Mouse (Mus musculus): ENCODE data around the gene Gal3st1.
"Not testable (repeated sequence)": the region's sequence is repeated elsewhere in the genome, so short reads cannot be mapped to it uniquely, and the experiment has no call there.

Gene Gal3st1

GRCm38 (mm10) chr11:3983863-3984745, 668 bp downstream of the Gal3st1 start:
- no peak for DNase-seq

- DNase-seq, result no peak
Measured at GRCm38 (mm10) chr11:3989748-3990147, 6.3 kb downstream of the Gal3st1 start.

DNA sequence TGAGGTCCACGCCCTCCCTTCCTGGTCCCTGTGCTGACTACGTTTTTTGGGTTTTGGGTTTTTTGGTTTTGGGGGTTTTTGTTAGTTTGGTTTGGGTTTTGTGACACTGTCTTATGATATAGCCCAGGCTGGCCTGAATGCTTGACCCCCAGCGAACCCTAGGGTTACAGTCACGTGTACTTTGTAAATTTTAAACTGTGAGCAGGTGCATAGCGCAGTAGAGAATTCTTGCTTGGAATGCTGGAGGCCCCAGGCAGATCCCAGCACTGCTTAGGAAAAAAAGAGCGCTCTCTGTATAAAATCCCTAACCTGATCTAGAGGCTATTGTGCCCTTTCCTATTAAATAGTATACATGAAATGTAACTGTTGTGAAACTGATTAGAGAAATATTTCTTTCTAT, 9.7 kb downstream of the Gal3st1 start:
- DNase-seq, result no peak

DNA sequence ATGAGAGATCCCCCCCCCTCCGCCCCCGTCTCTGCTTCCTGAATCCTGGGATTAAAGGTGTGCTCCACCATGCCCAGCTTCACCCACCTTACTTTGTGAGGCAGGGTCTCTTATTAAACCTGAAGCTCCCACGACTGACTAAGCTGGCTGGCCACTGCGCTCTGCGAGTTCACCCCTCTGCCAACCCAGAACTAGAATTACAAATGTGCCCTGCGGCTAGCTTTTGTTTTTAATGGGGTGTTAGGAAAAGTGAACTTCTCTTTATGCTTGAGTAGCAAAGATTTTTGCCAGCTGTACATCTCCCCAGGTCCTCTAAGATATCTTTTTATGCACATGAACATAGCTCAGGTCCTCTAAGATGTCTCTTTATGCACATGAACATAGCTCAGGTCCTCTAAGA, 10.5 kb downstream of the Gal3st1 start:
- no peak for DNase-seq

- DNase-seq, result no peak
Measured at GRCm38 (mm10) chr11:3995511-3995910, 12.1 kb downstream of the Gal3st1 start.

DNA sequence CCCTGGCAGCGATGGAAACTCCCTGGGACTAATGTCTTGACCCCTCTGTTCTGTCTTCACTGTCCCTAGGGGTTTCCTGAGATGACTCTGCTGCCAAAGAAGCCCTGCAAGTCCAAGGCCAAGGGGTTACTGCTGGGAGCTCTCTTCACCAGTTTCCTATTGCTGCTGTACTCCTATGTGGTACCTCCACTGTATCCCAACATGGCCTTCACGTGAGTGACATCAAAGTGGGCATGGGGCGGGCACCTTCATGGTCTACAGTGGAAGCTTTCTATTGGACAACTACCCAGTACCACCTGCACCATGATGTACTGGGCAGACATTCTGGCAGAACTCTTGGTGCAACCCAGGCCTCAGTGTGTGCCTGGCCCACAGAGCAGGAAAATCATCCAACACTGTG, 13.4 kb downstream of the Gal3st1 start:
- no peak for DNase-seq

GRCm38 (mm10) chr11:3997978-3998720, 14.7 kb downstream of the Gal3st1 start:
- no peak for DNase-seq

DNA sequence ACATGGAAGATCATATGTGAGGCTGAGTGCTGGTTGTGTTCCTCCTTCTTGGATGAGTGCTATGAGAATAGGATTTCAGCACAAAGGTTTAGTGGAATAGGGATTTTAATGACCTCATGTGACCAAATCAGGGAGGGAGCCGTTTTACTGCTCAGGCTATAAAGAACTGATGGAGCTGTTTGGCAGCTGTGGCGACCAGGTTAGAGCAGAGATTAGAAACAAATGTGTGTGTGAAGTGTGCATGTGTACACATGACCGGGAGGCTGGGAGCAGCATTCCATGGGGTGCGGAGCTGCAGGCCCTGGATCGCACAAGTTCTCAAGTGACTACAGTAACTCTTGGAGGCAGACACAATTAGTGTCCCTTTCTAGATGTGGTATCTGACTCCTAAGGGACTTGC, 16.1 kb downstream of the Gal3st1 start:
- no peak for DNase-seq

DNA sequence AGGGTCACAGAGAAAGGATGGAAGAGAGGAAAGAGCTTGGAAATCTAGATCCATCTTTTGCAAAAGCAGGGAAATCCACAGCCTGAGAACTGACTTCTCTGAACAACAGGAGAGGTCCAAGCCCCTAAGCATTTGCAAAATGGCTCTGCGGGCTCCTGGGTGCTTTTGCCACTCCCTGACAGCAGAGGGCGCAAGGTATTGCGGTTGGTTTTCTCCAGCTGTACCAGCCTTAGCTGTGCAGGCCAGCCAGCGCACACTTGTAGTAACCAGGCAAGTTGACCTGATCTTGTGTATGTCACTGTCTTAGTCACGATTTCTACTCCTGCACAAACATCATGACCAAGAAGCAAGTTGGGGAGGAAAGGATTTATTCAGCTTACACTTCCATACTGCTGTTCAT, 18.2 kb downstream of the Gal3st1 start:
- DNase-seq, result peak; percentile 46 to 54

DNA sequence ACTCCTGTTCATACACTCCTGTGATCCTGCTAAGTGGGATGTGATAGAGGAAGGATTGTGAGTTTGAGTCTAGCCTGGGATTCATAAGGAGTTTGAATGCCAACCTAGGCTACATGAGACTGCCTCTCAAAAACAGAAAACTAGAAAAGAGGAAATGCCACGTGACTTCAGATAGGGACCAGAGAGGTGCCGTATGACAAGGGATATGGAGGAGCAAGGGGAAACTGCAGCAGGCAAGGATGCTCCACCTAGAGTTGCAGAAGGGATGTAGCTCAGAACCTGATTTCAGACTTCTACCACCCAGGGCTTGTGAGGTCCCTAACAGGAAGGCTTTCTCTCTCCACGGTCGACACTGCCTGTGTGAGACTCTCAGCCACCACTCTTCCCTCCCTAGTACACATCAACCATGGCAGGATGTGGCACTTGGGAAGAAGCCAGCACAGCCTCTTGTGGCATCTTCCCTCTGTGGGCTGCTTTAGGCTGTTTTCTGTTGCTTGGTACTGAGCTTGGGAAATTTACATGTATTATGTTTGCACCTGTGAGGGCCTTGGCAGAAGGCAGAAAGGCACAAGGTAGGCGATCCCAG, 21.9 kb downstream of the Gal3st1 start:
- no peak for DNase-seq

GRCm38 (mm10) chr11:4006462-4006861, 23.0 kb downstream of the Gal3st1 start:
- no peak for DNase-seq

DNA sequence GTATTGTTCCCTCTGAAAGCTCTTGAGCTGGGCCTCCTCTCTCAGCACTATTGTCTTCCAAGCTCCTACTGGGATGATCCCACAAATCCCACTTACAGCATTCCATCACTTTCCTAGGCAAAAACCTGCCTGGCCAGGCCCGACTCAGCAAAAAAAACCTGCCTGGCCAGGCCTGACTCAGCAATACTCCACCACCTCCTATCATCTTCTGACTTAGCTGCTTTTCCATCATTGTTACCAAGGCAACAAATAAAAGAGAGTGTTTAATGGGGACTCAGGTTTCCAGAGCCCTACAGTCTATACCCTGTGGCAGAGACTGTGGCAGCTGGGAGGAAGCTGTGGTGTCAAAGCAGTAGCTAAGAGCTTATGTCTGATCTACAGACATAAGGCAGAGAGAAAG, 29.2 kb downstream of the Gal3st1 start:
- DNase-seq, result no peak

- DNase-seq, result not testable (repeated sequence)
Measured at GRCm38 (mm10) chr11:4015796-4016195, 32.4 kb downstream of the Gal3st1 start.

- not testable (repeated sequence) for DNase-seq
Measured at GRCm38 (mm10) chr11:4022111-4022510, 38.7 kb downstream of the Gal3st1 start.

- no peak for DNase-seq
Measured at GRCm38 (mm10) chr11:4023321-4023720, 39.9 kb downstream of the Gal3st1 start.

- DNase-seq, result no peak
Measured at GRCm38 (mm10) chr11:4027066-4027465, 43.6 kb downstream of the Gal3st1 start.

GRCm38 (mm10) chr11:4027561-4028334, 44.3 kb downstream of the Gal3st1 start:
- DNase-seq, result no peak

- no peak for DNase-seq
Measured at GRCm38 (mm10) chr11:4029343-4029742, 45.9 kb downstream of the Gal3st1 start.

GRCm38 (mm10) chr11:4031126-4031941, 47.9 kb downstream of the Gal3st1 start, which contains the start of gene Sec14l4:
Gene Sec14l4 (plus strand): TSS chr11:4031462.
- DNase-seq, result no peak

- no peak for DNase-seq
Measured at GRCm38 (mm10) chr11:4031961-4032360, 48.5 kb downstream of the Gal3st1 start.

- no peak for DNase-seq
Measured at GRCm38 (mm10) chr11:4033471-4033870, 50.0 kb downstream of the Gal3st1 start.

DNA sequence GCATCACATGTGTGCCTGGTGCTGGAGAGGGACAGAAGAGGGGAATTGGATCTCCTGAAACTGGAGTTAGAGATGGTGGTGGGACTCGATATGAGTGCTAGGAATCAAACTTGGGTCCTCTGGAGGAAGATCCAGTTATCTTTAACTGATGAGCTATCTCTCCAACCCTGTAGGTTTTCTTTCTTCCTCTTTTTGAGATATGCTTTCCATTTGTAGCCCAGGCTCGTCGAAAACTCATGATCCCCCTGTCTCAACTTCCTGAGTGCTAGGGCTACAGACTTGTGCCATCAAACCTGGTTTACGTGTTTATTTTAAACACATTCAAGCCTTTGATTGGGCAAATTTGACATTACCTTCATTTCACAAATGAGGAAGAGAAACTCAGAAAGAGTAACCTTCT, 50.7 kb downstream of the Gal3st1 start:
- no peak for DNase-seq
